Mouse (Mus musculus) spleen, adult 18-20 months (tissue): ENCODE results near the gene Hmga2.

Experiments used
- DNase-seq, 2 experiments: peaks; one replicate each; pipeline ENCODE4 v3.0.0; 2022; ENCODE audit warnings: mixed read lengths in 2 of 2

The Hmga2 gene

DNA sequence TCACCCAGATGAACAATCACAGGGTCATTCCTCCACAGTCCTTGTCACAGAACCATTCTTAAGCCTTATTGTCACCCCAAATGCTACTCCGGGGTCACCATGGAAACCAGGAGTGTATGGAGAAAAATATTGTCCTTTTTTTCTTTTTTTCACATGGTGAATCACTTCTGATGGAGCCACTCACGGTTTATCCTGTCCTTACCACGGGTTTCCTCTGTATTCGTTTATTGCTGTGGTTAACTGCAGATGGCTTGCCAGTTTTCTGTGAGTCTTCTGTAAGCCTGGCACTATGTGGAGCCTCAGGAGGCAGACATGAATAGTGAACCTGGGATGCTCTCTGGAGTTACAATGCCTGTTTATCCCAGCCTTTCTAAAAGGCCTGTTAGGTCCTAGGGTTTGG, 53.4 kb downstream of the Hmga2 start:
- DNase-seq, result no peak

DNA sequence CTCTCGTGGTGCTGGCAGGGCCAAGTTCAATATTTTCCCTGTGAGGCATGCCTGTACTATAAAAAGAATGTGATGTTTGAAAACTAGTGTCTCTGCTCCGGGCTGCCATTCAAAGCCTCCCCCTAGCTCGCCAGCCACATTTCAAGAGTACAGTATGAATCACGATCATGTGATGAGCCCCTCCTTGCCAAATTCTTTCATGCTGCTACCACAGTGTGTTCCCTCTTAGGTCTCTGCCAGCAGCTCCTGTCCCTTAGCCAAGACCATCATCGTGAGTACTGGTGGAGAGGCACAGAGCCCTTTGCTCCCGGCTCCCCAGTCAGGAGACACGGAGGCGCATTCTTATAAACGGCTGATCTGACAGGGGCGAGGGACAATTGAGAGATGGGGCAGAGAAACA, 54.2 kb downstream of the Hmga2 start:
- DNase-seq, result no peak

DNA sequence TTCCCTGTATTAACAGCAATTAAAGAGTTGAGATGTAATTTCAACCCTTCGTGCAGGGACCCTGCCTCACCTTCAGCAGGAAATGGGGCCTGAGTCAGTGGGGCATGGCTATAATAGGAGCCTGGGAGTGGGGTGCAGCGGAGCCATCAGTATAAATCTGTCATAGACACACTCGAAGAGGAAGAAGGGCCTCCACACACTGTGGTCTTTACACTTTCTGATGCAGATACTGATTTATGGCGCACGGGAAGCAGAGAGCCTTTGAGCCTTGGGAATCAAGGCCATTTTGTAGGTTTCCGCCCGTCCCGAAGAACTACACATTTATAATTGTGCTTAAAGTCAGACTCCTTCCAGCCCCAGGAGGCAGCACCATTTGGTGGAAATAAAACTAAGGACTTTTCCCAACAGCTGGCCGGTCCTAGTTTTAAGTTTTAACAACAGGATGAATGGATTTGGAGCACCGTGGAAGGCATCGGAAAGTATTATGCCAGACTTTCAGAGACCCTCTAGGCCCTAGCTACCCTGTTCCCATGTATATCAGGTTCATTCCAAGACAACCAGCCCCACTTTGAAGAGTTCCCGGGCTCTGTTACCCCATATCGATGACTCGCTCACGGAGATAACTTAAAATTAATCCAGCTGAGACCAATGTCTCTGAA, 55.2 kb downstream of the Hmga2 start:
- DNase-seq, result no peak

DNA sequence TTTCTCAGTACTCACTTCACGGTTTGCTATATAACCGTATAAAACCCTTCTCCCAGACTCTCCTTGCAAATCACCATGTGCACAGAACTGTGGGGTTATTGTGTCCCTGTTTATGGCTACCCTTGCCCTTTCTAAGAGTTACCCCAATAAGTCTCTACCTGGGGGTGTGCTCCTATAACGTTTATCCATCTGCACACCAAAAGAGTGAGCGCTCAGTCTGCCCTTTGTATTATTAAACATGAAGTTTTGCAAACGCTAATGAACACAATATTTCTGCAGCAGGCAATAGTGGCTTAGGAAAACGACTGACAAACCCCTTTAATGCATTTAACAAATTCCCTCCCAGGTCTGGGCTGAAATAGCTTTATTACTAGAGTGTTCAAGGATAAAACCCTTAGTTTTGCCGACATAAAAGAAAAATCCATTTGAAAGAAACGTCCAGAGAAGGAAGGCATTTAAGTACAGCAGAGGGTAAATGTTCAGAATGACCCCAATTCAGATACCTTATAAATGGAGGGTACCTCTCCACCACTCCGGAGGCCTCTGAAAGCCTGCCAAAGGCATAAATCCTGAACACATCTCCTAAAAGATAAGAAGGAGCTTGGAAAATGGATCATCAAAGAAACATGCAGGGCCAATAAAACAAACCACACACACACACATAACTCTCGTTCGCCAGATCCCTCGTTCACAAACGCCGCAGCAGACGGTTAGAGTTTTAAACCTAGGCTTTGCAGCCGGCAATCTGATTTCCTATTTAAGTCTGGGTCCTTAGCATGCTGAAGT, 57.3 kb downstream of the Hmga2 start:
- no peak for DNase-seq

DNA sequence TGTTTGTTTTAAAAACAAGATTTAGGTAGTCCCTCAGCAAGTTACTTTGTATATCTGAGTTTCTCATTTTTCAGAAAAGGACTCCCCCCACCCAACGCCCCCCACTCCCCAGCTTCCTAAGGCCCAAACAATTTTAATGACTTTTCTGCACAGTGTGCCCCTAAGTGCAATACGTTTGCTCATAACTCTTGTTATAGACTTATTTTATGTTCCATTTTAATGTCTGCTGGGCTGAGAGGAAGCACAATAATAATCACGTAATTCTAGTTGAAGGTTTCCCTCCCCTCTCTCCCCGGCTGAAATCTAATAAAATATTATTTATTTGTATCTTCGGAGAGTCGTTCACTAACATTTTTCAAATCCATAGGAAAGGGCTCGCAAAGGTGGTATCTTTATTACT, 58.1 kb downstream of the Hmga2 start:
- DNase-seq, result no peak

DNA sequence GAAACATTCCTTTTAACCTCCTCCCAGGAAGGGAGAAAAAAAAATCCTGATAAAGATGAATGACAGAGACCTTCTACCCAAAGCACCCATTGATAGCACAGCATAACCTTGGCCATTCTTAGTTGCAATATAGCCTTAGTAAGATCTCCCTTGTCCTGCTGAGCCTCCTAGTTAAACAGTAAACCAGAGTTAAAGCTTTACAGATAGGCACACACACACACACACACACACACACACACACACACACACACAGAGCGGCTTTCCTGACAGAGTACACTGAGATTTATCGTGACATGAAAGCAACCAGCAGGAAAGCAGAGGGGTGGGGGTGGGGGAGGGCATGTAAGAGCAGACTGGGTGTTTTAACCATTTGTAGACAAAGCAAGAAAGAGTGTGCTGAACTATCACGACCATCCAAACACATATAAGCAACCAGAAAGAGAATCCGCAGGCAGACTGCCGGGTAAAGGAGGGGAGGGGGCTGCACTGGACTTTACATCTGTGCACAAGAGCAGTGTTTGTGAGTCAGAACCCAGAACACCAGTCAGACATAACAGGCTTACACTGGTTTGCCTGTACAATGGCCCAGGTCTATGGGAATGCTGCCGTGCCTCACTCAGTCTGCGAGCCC, 58.7 kb downstream of the Hmga2 start:
- no peak for DNase-seq

DNA sequence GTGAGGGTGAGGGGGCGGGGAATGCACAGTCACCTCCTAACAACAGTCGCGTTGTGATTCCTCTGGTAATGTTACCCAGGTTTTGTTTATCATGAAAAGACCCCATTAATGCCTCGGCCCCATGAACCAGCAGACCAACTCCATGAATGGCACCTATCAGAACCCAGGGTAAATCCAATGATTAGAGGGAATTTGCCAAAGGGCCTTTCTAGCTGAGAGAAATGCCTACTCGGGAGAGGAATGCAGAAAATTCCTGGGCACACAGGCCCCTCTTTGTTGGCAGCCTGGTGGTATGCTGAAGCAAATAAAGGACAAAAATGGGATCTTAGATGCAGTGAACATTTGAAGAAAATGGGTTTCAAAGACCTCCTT, 59.2 kb downstream of the Hmga2 start:
- no peak for DNase-seq

DNA sequence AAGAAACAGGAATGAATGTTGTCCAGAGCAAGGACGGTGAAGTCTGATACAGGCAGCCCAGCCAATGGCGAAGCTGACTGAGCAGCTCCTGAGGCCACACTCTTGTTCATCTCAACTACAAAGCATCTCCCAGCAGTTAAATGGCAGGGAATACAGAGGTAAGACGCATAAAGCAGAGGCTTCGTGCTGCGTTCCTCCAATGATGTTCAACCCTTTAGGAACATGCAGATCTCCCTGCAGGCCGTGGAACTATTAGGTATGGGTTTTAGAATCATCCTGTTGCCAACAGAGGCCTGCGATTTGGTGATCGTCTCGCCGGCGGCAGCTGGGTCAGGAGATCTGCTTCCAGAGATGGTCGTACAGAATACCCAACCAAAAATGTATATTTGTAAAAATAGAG, 59.6 kb downstream of the Hmga2 start:
- DNase-seq, result no peak

DNA sequence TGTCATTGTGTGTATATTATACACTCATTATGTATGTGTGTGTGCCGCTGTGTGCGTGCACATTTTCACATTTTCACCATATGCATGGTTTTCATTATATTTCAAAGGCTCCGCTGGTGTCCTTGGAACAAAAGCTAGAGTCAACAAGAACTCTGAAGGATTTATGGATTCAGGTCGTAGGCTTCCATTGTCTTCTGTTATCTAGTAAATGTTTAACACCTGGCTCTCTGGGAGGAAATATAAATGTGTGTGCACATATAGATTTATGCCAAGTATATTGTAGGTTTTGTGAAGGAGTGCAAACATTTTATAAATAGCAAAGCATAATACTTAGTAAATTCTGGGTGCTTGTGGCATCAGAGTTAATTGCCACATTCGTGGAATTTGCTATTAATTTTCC, 64.1 kb downstream of the Hmga2 start:
- no peak for DNase-seq

DNA sequence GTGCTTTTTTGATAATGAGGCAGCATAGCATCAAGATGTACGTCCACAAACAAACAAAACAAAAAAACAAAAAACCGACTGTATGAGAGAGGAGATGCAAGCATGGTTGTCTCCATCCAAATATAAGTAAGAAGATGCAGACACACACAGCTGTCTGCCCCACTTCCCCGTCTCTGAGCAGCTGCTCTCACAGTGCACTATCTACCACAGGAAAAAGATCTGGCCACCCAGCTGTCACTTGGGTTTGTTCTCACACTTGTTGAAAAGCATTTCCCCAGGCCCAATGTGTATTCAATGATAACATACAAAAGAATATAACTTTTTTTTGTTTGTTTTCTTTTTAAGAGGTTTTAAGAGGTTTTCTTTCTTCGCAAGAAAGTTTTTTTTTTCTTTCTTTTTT, 65.3 kb downstream of the Hmga2 start:
- no peak for DNase-seq

DNA sequence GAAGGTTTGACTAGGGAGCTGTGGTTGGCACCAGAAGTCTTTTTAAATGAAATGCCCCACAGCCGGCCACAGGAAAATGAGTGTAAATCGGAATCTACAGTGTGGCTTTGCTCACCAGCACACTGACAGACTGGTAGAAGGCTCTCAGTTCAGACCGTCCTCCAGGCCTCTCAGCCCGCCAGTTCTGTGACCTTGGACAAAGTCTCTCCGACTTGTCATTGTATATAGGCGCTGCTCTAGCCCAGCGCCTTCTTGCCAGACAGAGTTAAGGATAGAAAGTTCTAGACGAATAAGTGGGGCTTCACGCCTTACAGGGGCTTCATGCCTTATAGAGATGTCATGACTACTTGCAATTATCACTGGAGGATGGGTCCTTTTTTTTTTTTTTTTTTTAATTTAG, 67.1 kb downstream of the Hmga2 start:
- no peak for DNase-seq

DNA sequence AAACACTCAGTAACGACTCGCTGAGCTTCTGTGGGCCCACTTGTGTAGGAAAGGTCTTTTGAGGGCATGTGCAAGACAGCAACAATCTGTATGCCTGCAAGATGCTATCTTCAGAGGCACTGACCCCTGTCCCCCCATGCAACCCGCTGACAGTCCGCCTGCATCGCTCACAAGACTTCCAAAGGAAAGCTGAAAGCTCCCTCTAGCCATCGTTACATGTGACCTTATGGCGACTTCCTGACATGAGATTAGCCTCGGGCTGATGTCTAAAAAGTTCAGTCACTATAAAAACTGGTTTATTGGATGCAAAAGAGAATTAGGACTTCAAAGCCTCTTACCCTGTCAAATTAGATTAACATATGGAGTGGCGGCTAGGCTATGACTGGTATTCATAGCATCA, 69.0 kb downstream of the Hmga2 start:
- DNase-seq, result no peak

DNA sequence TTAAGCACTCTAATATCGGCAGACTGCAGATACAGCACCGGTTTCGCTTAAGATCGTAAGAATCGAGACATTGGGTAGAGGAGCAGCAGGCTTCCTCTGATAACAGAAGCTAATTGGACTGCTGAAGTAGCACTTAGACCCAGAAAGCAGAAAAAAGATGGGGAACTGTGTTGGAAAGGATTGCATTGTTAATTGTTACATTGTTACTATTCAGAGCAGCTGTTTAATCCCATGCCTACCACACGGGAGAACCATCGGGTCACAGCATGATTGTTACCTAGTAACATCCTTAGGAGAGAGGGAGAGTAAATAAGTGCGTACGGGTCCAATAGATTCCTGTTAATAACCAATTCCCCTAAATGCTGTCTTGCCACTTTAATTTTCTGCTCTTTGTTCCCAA, 70.2 kb downstream of the Hmga2 start:
- no peak for DNase-seq

DNA sequence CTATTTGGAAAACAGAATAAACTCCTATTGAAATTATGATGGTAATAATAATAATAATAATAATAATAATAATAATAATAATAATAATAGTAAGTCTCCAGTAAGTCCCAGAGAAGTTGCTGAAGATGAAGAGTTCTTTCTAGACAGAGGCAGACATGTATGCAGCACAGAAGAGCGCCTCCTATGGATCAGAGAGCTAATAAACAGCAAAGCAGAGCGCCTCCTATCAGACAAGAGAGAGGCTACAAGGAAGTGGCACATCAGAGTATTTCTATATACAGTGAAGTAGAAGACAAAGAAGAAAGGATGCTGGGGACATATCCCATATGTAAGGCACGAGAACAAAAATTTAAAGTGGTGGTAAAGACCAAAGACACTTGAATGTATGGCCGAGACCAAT, 70.9 kb downstream of the Hmga2 start:
- no peak for DNase-seq

DNA sequence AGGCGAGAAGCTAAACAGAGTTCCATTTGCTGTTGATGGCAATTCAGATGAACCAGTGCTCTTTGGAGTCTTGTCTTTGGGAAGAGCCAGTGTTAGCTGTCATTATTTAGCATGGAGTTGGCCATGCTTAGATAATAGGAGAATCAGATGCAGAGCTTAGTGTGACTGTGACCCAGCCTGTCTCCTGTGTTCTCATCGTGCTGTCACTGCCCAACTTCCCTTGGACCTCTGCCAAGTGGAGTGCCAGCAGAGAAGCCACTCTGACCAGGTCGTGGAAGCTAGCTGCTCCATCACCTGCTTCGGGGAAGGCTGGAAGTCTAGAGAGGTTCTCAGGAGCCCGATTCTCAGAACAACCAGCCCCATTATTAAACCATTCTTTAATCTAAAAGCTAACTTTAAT, 73.3 kb downstream of the Hmga2 start:
- no peak for DNase-seq

DNA sequence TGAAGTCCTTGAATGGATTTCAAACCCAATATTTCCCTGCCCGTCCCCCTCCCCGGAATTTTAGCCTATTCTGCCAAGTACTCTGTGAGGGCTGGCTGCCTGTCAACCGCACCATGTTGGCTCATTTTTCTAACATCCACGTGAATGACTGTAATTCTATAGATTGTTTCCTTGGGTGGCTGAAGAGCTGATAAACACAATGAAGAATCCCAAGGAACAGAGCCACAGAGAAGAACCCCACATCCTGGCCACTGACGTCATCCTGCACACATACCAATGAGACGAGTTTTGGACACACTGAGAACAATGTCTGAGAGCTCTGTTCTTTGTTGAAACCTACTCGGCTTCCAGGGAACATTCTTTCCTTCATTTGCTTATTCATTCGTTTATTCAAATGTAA, 74.5 kb downstream of the Hmga2 start:
- no peak for DNase-seq

DNA sequence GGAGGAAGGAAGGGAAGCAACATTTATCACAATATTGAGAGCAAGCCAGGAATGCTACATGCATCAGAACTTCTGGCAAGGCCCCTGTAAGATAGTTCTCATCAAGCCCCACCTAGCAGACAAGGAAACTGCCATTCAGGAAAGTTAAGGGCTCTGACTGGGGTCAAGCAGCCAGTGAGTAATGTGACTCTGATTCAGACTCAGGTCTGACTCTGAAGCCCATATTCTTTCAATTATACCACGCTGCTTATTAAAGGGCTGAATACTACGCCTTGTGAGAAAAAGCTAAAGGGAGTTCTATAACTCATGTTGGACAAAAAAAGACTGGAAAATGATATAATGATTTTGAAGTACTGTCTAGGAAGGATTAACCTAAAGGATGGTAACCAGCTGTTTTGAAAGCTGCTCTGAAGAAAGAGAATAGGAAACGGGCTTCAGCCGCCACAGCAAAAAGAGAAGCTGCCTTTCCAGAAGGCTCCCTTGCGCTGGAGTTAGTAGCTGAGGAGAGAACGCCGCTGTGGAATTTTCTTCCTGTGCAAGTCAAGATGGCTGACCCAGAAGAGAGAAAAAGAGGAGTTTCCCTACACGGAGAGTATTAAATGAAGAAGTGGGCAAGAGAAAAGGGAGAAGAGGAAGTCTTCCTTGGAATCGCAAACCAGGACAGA, 76.3 kb downstream of the Hmga2 start:
- DNase-seq, result no peak

DNA sequence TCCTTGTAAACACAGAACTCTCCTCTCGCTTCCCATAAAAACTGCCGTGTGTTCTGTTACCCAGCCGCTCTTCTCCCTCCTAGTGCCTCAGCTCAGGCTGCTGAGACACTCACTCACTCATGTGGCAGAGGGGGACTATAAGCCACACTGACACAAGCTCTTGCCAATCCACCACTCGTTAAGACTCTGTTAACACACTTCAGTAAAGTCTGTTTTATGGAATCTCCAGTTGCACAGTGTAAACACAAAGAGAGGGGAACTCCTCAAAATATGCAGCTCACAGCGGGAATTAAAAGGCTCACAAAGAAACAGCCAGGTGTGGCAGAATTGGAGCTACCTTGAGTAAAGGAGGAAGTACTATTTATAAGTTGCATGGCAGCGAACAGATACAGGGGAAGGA, 77.5 kb downstream of the Hmga2 start:
- no peak for DNase-seq

DNA sequence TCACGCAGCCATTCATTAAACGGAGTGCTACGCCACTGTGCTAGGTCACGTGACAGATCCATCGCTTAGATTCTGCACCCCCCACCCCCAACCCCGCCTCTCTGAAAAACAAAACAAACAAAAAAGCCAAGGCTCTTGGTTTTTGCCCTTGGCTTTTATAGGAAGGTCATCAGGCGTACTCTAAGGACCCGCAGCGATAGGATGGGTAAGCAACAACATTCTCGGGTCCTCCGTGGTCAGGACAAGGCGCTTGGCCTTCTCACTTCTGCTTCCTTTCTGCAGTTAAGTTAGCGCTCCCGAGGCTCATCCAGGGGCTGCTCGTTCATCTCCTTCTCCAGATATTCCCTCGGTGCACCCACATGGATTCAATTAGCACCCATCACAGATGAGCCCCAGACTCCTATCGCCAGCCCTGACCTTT, 79.0 kb downstream of the Hmga2 start:
- no peak for DNase-seq

DNA sequence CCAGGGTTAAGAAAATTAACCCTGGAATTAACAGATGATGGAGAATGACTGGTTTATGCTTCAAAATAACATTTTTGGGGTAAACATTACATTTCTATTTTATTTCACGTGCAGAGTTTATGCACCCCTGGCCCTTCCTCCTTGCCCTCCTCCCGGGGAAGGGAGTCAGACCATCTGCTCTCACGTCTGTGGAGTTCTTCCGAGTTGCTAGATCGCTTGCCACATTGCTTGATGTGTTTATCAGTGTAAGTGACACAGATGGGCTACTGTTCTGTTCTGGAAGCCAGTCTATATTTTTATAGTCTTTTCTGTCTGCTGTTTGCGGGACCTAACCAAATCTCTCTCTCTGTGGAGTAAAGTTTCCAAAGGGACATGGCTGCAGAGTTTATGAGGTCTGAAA, 80.7 kb downstream of the Hmga2 start:
- no peak for DNase-seq

DNA sequence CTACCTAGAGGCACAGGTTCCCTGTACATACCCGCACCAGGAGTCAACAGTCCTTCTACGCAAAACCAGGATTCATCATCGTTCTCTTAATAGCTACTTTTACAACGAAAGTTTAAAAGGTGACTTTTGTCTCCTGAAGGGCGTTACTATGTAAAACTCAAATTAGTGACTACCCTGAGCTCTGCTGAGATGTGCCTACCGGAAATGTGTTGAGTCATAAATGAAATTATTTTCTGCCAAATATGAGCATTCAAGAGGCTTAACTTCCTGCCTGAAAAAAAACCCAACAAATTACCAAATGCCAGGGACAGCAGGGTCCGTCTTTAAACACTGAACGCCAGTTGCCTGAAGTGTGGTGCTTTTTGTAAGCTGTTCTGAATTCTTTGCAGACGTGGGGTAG, 81.5 kb downstream of the Hmga2 start:
- DNase-seq, result no peak

DNA sequence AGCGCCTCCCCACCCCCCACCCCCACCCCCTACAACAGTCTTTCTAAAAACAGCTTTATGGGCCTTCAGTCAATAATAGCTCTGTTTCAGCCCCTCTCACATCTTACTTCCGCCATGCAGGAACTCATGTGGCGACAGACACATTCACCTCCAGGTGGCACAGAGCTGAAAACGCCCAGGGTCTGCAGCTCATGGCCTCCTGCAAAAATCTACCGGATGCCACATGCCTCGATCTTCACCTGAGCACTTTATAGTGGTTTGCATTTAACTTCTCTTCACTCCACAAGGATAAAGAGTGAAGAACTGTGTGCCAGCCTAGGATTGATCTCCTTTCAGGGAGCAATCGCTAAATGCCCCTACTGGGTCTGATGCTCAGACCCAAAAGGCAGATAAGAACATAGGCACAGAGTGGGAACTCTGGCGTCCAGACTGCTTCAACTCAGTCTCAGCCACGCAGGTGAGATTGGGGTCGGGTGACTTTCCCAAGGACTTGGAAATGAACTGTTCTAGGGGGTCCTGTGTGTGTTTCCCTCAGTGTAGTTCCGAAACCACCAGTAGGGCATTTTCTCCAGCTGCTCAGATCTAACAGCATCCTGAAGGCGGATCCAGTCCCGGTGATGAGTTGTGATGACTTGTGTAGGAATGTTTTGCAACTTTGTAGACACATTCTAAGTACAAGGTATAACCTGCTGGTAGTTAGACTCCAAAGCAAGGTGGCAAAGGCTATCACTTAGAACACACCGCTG, 84.1 kb downstream of the Hmga2 start:
- no peak for DNase-seq
